In the genomic region with DNA sequence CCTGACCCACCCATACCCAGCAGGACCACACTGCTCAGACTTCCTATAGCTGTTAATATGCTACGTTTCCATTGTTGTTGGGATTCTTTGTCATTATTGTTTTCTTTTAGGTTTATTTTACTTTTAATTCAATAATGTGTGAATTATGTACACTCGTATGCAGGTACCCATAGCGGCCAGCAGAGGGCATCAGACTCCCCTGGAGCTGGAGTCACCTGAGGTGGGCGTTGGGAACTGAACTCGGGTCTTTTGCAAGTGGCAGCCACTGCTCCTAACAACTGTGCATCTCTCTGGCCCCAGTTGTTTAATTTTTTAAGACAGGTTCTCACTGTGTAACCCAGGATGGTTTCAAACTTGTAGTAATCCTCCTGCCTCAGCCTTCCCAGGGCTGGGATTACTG, we compare ENCODE assay signal across 16 mouse cellular contexts. TPM values are rescaled to one million over a fixed set of nuclear protein-coding genes. Genes with fewer than 3 reads are reported as not detected.
A peak's percentile ranks its signal among the peaks of the same experiment; 100 is the strongest.
DNase-seq lines count a peak whose midpoint lies in the region; ATAC-seq and TF ChIP-seq lines count a peak whose summit lies in the region.
"Had no signal": no experiment of that assay in that cellular context is flagged by ENCODE, and none has a peak within 500 bp of the region (broad histone marks: within the 10 kb centered on the region; RNA-seq: fewer than 3 reads in every experiment).

No protein-coding gene starts in this region.

- H3K36me3 ChIP-seq in intestine, postnatal 0 days (ENCODE audit: control insufficient read depth, insufficient read depth) = no peaks in the 10 kb centered on the region
- no peaks in the 10 kb centered on the region for H3K36me3 ChIP-seq in intestine, embryonic 15.5 days
- H3K36me3 ChIP-seq in lung, embryonic 14.5 days (ENCODE audit: insufficient read depth) = no peaks in the 10 kb centered on the region
- H3K36me3 ChIP-seq in MEL (ENCODE audit: control insufficient read depth in 1 of 2, insufficient read depth in 2 of 2, low read length in 2 of 2) = no peaks in the 10 kb centered on the region
- H3K36me3 ChIP-seq in small intestine, adult 2 months (ENCODE audit: control insufficient read depth, insufficient read depth, low read length) = no peaks in the 10 kb centered on the region
- H3K36me3 ChIP-seq: hindbrain, embryonic 15.5 days; midbrain, embryonic 12.5 days had no signal

- no peak overlapping the region for H3K9ac ChIP-seq in intestine, postnatal 0 days (ENCODE audit: low read depth, low read length)
- no peak overlapping the region for H3K9ac ChIP-seq in intestine, embryonic 15.5 days
- H3K9ac ChIP-seq in lung, embryonic 14.5 days = no peak overlapping the region
- H3K9ac ChIP-seq in MEL (ENCODE audit: control insufficient read depth, low read depth, low read length, poor library complexity, severe bottlenecking) = no peak overlapping the region
- H3K9ac ChIP-seq: embryonic facial prominence, embryonic 13.5 days; hindbrain, embryonic 15.5 days; limb, embryonic 15.5 days; midbrain, embryonic 12.5 days had no signal

- H3K27me3 ChIP-seq in intestine, postnatal 0 days (replicated peaks; ENCODE audit: control insufficient read depth, insufficient read depth, low read length) = no peaks in the 10 kb centered on the region
- H3K27me3 ChIP-seq in intestine, embryonic 15.5 days (replicated peaks) = no peaks in the 10 kb centered on the region
- H3K27me3 ChIP-seq in lung, embryonic 14.5 days (ENCODE audit: insufficient read depth, low read length) = no peaks in the 10 kb centered on the region
- H3K27me3 ChIP-seq in MEL (ENCODE audit: control insufficient read depth in 1 of 2, insufficient read depth in 2 of 2, low read length in 2 of 2) = no peaks in the 10 kb centered on the region
- H3K27me3 ChIP-seq in small intestine, adult 2 months (ENCODE audit: control insufficient read depth, insufficient read depth, low read length) = no peaks in the 10 kb centered on the region
- H3K27me3 ChIP-seq: embryonic facial prominence, embryonic 13.5 days; hindbrain, embryonic 15.5 days; limb, embryonic 15.5 days; midbrain, embryonic 12.5 days had no signal

- TF ChIP-seq RAD21 in MEL (IDR thresholded peaks at IDR 0.05; ENCODE audit: low read depth, low read length) = peak; percentile 7; the same call in 1 of the 2 replicates

- peak; percentile 53 for TF ChIP-seq CTCF in intestine, postnatal 0 days (IDR thresholded peaks at IDR 0.05; ENCODE audit: low read depth)
- peak; percentile 47 for TF ChIP-seq CTCF in lung, embryonic 14.5 days (IDR thresholded peaks at IDR 0.05; ENCODE audit: low read depth)
- peak; percentile 32 to 51 (median 38); a peak in 5 of 6 replicates for TF ChIP-seq CTCF in MEL (IDR thresholded peaks at IDR 0.05 in 2 of 3, conservative IDR thresholded peaks at IDR 0.05 in 1 of 3; ENCODE audit: control insufficient read depth in 1 of 3, insufficient read depth in 1 of 3, low read depth in 2 of 3, low read length in 3 of 3, poor library complexity in 1 of 3, severe bottlenecking in 1 of 3)
- peak; percentile 54; the same call in 1 of the 2 replicates for TF ChIP-seq CTCF in small intestine, adult 2 months (IDR thresholded peaks at IDR 0.05; ENCODE audit: extremely low read depth, insufficient read length, insufficient replicate concordance, low read depth, low read length)

- H3K27ac ChIP-seq in intestine, postnatal 0 days (ENCODE audit: low read depth, low read length) = no peak overlapping the region
- no peak overlapping the region for H3K27ac ChIP-seq in intestine, embryonic 15.5 days
- no peak overlapping the region for H3K27ac ChIP-seq in lung, embryonic 14.5 days (ENCODE audit: low read depth)
- H3K27ac ChIP-seq in MEL (ENCODE audit: control insufficient read depth, low read depth, low read length) = no peak overlapping the region
- H3K27ac ChIP-seq in small intestine, adult 2 months (ENCODE audit: insufficient read depth, low read depth, low read length) = no peak overlapping the region
- H3K27ac ChIP-seq: embryonic facial prominence, embryonic 13.5 days; hindbrain, embryonic 15.5 days; limb, embryonic 15.5 days; macrophage; midbrain, embryonic 12.5 days had no signal

- no peak for ATAC-seq in intestine, postnatal 0 days
- ATAC-seq in intestine, embryonic 15.5 days = no peak
- ATAC-seq in lung, embryonic 14.5 days (ENCODE audit: insufficient read depth) = no peak

- H3K9me3 ChIP-seq in intestine, postnatal 0 days (ENCODE audit: control insufficient read depth) = no peaks in the 10 kb centered on the region
- H3K9me3 ChIP-seq in intestine, embryonic 15.5 days = no peaks in the 10 kb centered on the region
- no peaks in the 10 kb centered on the region; the same call in 1 of the 2 replicates for H3K9me3 ChIP-seq in lung, embryonic 14.5 days (ENCODE audit: low read depth, low read length)
- H3K9me3 ChIP-seq in MEL (replicated peaks; ENCODE audit: insufficient read depth, low read length) = no peaks in the 10 kb centered on the region
- H3K9me3 ChIP-seq: embryonic facial prominence, embryonic 13.5 days; hindbrain, embryonic 15.5 days; limb, embryonic 15.5 days; midbrain, embryonic 12.5 days had no signal

- no peaks in the 10 kb centered on the region for H3K79me2 ChIP-seq in MEL (ENCODE audit: control insufficient read depth, insufficient read depth, low read length, poor library complexity)

- H3K4me3 ChIP-seq in intestine, postnatal 0 days (ENCODE audit: low read depth, low read length) = no peak overlapping the region
- no peak overlapping the region for H3K4me3 ChIP-seq in intestine, embryonic 15.5 days (replicated peaks)
- no peak overlapping the region for H3K4me3 ChIP-seq in lung, embryonic 14.5 days (ENCODE audit: low read depth, low read length)
- no peak overlapping the region for H3K4me3 ChIP-seq in MEL (ENCODE audit: control insufficient read depth in 1 of 2, insufficient read depth in 1 of 2, low read depth in 2 of 2, low read length in 2 of 2)
- no peak overlapping the region for H3K4me3 ChIP-seq in small intestine, adult 2 months (ENCODE audit: low read depth, low read length)
- H3K4me3 ChIP-seq: embryonic facial prominence, embryonic 13.5 days; hindbrain, embryonic 15.5 days; limb, embryonic 15.5 days; midbrain, embryonic 12.5 days had no signal

- TF ChIP-seq POLR2A in MEL (IDR thresholded peaks at IDR 0.05; ENCODE audit: control insufficient read depth in 1 of 2, insufficient read depth in 1 of 2, low read depth in 1 of 2, low read length in 2 of 2, poor library complexity in 1 of 2) = no peak
- TF ChIP-seq POLR2A in small intestine, adult 2 months (IDR thresholded peaks at IDR 0.05; ENCODE audit: low read depth, low read length) = no peak

- no peak for DNase-seq in lung, embryonic 14.5 days
- DNase-seq in lung, postnatal 25 days (ENCODE audit: low spot score) = no peak
- peak; percentile 3 for DNase-seq in MEL (ENCODE audit: low read depth, low spot score)
- no peak for DNase-seq in frontal cortex, postnatal 36 days (ENCODE audit: low spot score in 2 of 2)
- DNase-seq: cerebellum, adult 11 months; right cerebral cortex, adult 18-20 months; spleen, adult 18-20 months had no signal

- H3K4me1 ChIP-seq in intestine, postnatal 0 days (replicated peaks; ENCODE audit: control insufficient read depth, insufficient read depth, low read length) = no peaks in the 10 kb centered on the region
- 0 out of 2 replicates have a peak, but pooled peaks cover 3% of the 10 kb centered on the region for H3K4me1 ChIP-seq in intestine, embryonic 15.5 days (replicated peaks)
- no peaks in the 10 kb centered on the region for H3K4me1 ChIP-seq in lung, embryonic 14.5 days (ENCODE audit: insufficient read depth)
- no peaks in the 10 kb centered on the region for H3K4me1 ChIP-seq in MEL (ENCODE audit: control insufficient read depth in 1 of 2, insufficient read depth in 2 of 2, low read length in 2 of 2)
- peaks cover 7% of the 10 kb centered on the region; the same call in 1 of the 2 replicates for H3K4me1 ChIP-seq in small intestine, adult 2 months (ENCODE audit: control insufficient read depth, insufficient read depth, insufficient read length, low read length)
- H3K4me1 ChIP-seq: hindbrain, embryonic 15.5 days; limb, embryonic 15.5 days; midbrain, embryonic 12.5 days had no signal

- 81% methylated on average over 5 of the region's 5 CpGs for WGBS in intestine, postnatal 0 days
- WGBS in intestine, embryonic 15.5 days = 76% methylated on average over 5 of the region's 5 CpGs
- WGBS in lung, embryonic 14.5 days = 74% methylated on average over 5 of the region's 5 CpGs
- WGBS in small intestine, adult 2 months = 83% methylated on average over 5 of the region's 5 CpGs

- no peak for TF ChIP-seq EP300 in MEL (IDR thresholded peaks at IDR 0.05; ENCODE audit: low read depth in 1 of 2, low read length in 2 of 2)

- H3K4me2 ChIP-seq in intestine, postnatal 0 days (replicated peaks; ENCODE audit: low read depth) = no peak overlapping the region
- no peak overlapping the region for H3K4me2 ChIP-seq in intestine, embryonic 15.5 days (replicated peaks)
- no peak overlapping the region for H3K4me2 ChIP-seq in lung, embryonic 14.5 days
- H3K4me2 ChIP-seq: embryonic facial prominence, embryonic 13.5 days; hindbrain, embryonic 15.5 days; limb, embryonic 15.5 days; midbrain, embryonic 12.5 days had no signal

TF ChIP-seq in MEL, 35 proteins besides CTCF, POLR2A, EP300 and RAD21:
- TF ChIP-seq USF1 (IDR thresholded peaks at IDR 0.05; ENCODE audit: low read depth, low read length) = no peak
- TF ChIP-seq TBP (IDR thresholded peaks at IDR 0.05; ENCODE audit: low read depth, low read length) = no peak
- peak; percentile 41 for TF ChIP-seq SMC3 (IDR thresholded peaks at IDR 0.05; ENCODE audit: low read depth, low read length)
TF ChIP-seq in MEL: peak in this region for 1.

RNA-seq across cellular contexts. Expression of gene Mab21l3, which starts 26.7 kb away (rescaled TPM):
- polyA plus RNA-seq in intestine, postnatal 0 days (2015; fragmentation: Nextera tagmentation; extraction: Ambion mirVana) = 0.16 and 0.17 TPM in 2 replicates
- 5.8 and 6.4 TPM in 2 replicates for polyA plus RNA-seq in intestine, embryonic 15.5 days (2015; fragmentation: Nextera tagmentation; extraction: Ambion mirVana)
- polyA plus RNA-seq in lung, embryonic 14.5 days (2014; fragmentation: Nextera tagmentation; extraction: Ambion mirVana) = 0.12 and 0.68 TPM in 2 replicates
- not detected in 2 replicates for total RNA-seq in MEL (2012; rRNA removed)
- under 1 TPM in 1 of 2 experiments, not detected in 1; 0.04 TPM for polyA plus RNA-seq in MEL (2012; ENCODE audit: insufficient read depth in 1 of 2, insufficient read length in 2 of 2, low read depth in 1 of 2, low replicate concordance in 2 of 2, missing spikeins in 1 of 2)
- polyA plus RNA-seq in small intestine, adult 2 months (2012; rRNA removed) = 0.35 and 0.38 TPM in 2 replicates
- total RNA-seq: layer of hippocampus, adult 18-20 months had no signal
